Mouse (Mus musculus) gonadal fat pad, adult 2 months (tissue): ENCODE results near the gene Isoc2b. TPM values are rescaled to one million over a fixed set of nuclear protein-coding genes. Genes with fewer than 3 reads are reported as not detected.
A peak's percentile ranks its signal among the peaks of the same experiment; 100 is the strongest.
"Not testable (repeated sequence)": the region's sequence is repeated elsewhere in the genome, so short reads cannot be mapped to it uniquely, and the experiment has no call there.

ENCODE experiments used
- DNase-seq: peaks from one replicate; pipeline ENCODE4 v3.0.0-alpha.2; 2012; ENCODE audit warnings: low read depth
- polyA plus RNA-seq: library from polyadenylated mRNA; depleted of rRNA; stranded (reverse); fragments of >200 nt; gene quantifications from 2 replicates; pipeline ENCODE4 v1.2.3, GENCODE M21; 2012; rRNA removed

Isoc2b gene
- polyA plus RNA-seq, 1 experiment, result 45.7 TPM

DNA sequence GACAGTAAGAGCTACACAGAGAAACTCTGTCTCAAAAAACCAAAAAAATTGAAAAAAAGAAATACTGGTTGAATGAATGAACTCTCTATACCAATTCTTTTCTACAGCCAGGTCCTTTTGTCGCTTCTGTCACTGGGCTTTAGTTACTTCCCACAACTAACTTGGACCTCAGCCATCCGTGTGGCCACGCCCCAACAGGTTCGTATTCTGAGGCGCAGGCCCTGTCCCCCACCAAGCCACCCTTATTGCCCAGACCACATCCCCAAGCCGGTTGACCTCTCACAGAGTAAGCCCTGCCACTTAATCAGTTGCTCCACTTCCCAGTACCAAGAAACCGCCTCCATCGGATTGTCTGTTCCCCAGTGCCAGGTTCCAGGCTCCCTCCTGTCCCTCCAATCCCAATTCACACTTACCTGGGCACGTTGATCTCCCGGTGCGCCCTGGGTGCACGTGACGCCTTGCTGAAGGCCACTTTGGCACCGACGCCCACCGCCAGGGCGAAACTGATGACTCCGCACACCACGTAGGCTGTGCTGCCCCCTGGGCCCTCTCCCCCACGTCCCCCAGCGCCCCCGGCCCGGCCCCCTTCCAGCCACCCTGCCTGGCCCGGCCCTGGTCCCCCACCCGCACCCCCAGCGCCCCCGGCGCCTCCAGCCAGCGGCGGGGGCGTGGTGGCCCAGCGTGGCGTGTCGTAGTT, 34.3 kb downstream of the Isoc2b start:
- DNase-seq, result no peak

DNA sequence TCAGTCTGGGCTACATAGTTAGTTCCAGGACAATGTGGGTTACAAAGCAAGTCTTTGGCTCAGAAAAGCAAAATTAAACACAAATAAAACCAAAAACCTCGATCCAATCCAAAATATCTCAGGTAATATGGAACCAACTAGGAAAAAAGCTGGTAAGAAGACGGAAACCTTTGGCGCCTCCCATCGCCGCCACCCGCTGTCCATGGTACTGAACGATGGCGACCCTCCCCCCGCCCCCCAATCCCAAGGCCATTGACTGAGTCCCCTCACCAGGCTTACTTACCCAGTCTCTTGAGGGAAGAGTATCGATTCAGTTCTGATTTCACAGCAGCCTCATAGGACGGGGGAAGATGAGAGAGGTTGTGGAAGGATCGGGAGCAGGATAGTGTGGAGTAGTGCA, 39.6 kb downstream of the Isoc2b start:
- DNase-seq, result no peak

DNA sequence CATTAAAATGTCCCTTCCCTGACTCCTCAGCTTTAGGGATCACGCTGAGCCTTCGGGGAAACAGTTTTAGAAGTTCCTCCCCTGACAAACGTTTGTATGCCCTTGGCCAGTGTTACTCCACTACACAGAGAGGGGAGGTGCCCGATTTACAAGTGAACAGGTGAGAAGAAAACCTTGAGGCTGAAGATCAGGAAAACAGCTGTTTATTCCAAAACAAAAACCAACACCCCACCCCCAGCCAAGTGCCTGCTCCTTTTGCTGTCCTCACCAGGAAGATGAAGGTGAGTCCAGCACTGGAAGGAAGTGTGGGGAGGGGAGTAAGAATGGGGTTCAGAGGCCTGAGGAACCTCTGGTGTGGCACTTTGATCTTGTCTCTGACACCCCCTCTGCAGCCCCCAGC, 44.7 kb downstream of the Isoc2b start:
- DNase-seq, result no peak

DNA sequence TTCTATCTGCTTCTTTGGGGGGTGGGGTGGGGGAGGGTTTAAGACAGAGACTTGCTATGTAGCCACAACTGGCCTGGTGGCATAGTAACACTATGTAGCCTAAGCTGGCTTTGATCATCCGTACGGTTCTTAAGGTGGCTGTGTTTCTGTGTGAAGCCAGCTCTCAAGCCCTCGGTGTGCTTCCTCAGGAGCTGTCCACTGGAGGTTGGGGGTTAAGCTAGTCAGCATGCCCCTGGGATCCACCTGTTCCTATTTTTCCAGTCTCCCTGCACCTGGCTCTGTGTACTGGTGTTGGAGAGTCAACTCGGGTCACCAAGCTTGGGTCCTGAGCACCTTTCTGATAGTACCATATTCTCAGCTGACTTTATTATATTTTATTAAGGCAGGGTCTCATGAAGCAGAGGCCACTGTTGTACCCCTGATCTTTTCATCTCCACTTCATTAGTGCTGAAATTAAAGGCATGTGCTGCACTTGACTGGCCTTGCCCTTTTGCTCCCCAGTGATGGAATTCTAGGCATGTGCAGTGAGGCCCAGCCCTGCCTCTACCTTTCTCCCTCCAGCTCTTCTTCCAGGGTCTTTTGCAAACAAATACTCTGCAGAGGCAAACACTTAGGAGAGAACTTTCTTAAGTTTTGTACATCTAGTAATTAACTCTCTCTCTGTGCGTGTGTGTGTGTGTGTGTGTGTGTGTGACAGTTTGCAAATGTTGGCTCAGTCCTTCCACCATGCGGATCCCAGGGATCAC, 47.7 kb downstream of the Isoc2b start:
- no peak for DNase-seq

DNA sequence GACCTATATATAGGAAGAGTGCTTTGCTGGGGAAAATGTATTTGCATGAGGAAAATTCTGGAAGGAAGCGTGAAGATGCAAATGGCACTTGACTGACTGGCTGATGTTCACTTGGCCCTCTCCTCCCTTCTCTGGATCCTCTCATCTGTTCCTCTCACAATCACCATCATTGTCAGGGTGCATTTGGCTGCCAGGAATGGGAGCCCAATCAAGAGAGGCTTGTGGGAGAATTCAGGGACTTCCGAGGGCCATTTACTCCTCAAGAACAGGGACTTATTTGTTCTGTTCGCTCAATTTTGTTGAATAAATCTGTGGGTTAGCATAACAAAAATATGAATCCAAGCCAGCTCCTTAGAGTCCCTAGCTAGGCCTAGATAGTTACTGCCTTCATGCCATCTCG, 48.4 kb downstream of the Isoc2b start:
- DNase-seq, result no peak

DNA sequence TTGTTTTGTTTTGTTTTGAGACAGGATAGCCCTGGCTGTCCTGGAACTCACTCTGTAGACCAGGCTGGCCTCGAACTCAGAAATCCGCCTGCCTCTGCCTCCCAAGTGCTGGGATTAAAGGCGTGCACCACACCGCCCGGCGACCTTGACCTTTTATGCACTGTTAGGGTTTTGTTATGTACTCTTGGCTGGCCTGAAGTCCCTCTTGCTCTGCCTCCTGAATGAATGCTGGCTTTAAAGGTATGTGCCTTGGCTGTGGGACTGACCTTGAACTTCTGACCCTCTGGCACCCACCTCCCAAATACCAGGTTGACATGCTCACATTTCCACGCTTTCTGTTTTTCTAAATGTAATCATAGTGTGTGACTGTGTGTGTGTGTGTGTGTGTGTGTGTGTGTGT, 49.1 kb downstream of the Isoc2b start:
- DNase-seq, result not testable (repeated sequence)

DNA sequence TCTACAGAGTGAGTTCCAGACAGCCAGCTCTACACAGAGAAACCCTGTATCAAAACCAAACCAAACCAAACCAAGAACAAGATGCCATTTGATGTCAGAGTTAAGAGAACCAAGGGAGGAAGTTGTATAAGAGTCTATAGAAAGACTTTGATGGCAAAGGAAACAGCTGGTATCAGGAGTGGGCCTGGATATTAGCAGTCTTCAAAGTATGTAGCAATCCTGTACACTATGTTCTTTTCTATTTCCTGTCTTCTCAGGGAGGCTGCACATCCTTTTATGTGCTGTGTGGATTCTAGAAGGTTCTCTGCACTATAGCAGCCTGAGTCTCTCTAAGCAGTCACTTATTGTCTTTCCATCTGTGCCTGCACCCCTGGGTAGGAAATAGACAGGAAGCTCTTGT, 53.5 kb downstream of the Isoc2b start:
- no peak for DNase-seq

DNA sequence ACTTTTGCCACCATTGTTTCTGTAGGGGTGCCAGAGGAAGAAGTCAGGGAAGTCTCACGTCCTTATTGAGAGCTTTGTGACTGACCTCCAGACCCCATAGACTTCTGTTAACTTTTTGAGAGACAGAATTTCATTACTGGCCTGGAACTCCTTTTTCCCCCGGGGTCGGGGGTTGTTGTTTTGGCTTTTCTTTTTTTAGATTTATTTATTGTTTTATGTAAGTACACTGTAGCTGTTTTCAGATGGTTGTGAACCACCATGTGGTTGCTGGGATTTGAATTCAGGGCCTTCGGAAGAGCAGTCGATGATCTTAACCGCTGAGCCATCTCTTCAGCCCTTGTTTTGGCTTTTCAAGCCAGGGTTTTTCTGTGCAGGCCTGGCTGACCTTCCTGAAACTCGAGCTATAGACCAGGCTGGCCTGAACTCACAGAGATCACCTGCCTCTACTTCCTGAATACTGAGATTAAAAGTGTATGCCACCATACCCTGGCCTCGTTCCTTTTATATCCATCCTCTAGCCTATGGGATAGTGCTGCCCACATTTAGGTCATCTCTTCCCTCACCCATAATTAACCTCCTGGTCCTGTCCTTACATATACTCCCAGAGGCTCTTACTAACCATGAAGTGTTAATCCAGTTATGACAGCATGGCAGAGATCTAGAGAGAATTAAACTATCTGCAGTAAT, 56.8 kb downstream of the Isoc2b start:
- DNase-seq, result no peak

DNA sequence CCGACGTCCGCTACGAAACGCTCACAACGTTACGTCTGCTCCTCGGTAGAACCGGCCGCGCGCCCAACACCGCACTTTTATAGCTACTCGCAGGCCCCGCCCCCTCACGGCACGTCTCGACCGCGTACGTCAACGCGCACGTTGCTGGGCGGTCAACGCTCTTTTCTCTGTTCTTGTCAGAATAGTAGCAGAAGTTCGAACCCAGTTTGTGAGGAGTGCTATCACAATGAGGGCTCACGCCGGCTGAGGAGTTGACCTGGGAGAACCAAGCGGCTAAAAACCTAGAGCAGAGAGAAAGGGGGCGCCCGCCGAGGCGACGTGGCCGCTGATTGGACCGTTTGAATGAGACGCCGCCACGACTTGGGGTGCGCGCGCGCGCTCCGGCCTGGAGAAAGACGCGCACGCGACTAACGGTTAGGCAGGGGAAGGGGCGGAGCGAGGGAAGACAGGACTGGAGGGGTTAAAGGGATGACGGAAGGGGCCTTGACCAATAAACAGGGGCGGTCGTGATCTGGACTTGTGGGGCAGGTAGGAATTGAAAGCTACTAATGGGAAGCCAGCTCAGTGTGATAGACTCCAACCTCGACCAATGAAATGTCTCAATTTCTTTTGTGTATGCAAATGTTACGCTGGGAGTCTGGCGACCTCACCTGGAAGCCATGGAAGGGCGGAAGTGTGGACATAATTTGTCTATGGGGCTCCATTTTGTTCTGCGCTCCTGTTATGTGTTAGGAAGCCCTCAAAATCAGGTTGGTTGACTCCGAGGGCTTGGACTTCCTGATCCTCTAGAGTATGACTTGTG, 57.6 kb downstream of the Isoc2b start, which contains the start of gene Ube2s:
Gene Ube2s (minus strand): TSS at position 288 of the 802 bp plus-strand sequence.
- peak; percentile 100 for DNase-seq

DNA sequence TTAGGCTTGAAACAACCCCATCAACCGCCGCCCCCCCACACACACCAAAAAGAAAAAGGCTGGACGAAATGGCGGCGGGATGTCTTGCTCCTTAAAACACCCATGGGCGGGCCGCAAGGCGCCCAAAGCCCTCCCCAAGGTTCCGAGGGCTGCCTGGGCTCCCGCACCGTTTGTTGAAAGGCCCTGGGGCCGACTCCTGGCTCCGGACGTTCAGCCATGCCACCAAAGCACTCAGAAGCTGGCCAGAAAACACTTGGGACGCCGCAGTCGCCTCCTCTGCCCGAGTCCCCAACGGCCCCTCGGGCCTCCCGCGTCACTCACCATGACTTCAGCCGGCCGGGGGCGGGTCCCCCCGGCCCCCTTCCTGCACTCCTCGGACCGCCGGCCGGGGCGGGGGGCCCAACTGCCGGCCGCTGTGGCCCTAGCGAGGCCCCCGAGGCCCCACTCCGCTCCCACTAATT, 58.2 kb downstream of the Isoc2b start:
- DNase-seq, result no peak

DNA sequence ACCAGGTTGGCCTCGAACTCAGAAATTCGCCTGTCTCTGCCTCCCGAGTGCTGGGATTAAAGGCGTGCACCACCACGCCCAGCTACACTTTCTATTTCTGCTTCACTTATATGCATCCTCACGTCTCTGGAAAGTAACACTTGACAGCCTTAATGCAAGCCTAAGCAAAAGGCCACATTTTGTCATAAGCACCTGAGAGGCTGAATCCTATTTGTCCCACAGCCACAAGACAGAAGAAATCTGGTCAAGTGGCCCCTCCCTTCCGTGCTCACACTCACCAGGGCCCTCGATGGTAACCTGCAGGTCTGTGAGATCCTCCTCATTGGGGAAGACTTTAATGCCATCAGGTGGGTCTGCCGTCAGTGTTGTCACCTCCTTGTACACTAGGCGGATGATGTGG, 58.9 kb downstream of the Isoc2b start:
- not testable (repeated sequence) for DNase-seq

DNA sequence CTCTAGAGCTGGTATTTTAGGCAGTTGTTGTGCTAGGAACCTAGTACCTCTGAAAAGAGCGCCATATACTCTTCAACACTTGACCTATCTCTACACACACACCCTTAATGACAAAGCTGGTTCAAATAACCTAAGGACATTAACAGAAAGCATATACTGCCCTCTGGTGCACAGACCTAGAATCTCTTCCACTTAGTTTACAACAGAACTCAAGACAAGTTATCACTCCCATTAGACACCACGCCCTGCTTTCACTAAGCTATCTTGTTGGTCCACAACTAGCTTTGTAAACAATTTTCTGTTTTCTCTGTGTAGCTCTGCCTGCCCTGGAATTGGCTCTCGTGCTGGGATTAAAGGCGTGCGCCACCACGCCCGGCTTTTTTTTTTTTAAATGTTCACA, 63.3 kb downstream of the Isoc2b start:
- DNase-seq, result no peak

DNA sequence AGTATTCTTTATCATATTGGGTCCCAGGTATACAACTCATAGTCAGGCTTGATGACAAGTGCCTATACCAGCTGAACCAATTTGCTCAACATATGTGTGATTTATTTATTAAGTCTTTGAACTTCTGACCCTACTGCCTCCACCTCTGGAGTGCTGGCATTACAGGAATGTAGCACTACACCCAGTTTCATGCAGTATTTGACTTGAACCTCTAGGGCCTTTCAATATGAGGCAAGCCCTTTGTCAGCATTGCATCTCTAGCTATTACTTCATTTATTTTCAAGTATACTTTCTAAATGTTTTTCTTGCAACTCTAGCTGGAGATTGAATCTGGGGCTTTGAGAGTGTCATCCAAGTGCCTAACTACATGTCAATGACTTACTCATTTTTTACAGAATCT, 67.8 kb downstream of the Isoc2b start:
- no peak for DNase-seq

DNA sequence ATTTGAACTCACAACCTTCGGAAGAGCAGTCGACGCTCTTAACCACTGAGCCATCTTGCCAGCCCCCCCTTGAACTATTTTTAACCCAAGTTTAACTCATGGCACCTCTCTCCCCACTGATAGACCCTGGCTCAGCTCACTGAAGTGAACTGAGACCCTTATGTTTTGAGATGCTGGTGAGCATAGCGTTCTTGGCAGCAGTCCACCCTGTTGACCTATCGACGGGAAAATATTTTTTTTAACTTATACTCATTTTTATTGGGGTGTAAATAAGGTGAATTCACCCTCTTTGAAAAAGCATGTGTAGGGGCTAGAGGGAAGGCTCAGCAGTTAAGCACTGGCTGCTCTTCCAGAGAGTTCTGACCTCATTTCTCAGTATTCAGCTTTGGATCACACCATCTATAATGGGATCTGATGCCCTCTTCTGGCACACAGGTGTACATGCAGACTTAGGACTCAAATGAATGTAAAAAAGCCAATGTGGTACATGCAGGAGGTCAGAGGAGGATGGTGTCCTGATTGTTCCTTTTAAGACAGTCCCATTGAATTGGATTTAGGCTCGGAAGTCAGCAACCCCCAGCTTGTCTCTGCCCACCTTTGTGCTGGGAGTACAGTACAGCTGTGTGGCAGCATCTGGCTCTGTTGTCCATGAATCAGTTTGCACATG, 74.2 kb downstream of the Isoc2b start:
- no peak for DNase-seq

Other genes starting within 250 kb of the Isoc2b start
- 13.0 and 16.5 TPM in 2 replicates for gene Tmem86b, start 238.8 kb downstream of the Isoc2b start, polyA plus RNA-seq
- 120 and 134 TPM in 2 replicates for gene Ppp6r1, start 211.2 kb downstream of the Isoc2b start, polyA plus RNA-seq
- 28.9 and 31.8 TPM in 2 replicates for gene Hspbp1, start 185.2 kb downstream of the Isoc2b start, polyA plus RNA-seq
- 3.3 TPM in 2 replicates for gene Brsk1, start 179.7 kb downstream of the Isoc2b start, polyA plus RNA-seq
- 0.89 and 1.2 TPM in 2 replicates for gene Tmem150b, start 145.0 kb downstream of the Isoc2b start, polyA plus RNA-seq
- gene Kmt5c, start 130.1 kb downstream of the Isoc2b start, polyA plus RNA-seq, result 71.4 and 75.9 TPM in 2 replicates
- gene Cox6b2, start 117.2 kb downstream of the Isoc2b start, polyA plus RNA-seq, result 36.7 and 37.2 TPM in 2 replicates
- 0.26 and 0.80 TPM in 2 replicates for gene Fam71e2, start 99.0 kb downstream of the Isoc2b start, polyA plus RNA-seq
- gene Il11, start 87.4 kb downstream of the Isoc2b start, polyA plus RNA-seq, result 0.34 and 0.55 TPM in 2 replicates
- 0.54 and 1.2 TPM in 2 replicates for gene Tmem190, start 87.3 kb downstream of the Isoc2b start, polyA plus RNA-seq
- gene Tmem238, start 80.6 kb downstream of the Isoc2b start, polyA plus RNA-seq, result 26.4 and 45.7 TPM in 2 replicates
- 262 and 263 TPM in 2 replicates for gene Rpl28, start 77.4 kb downstream of the Isoc2b start, polyA plus RNA-seq
- gene Ube2s, start 57.7 kb downstream of the Isoc2b start, polyA plus RNA-seq, result 229 and 251 TPM in 2 replicates
- gene Shisa7, start 25.6 kb downstream of the Isoc2b start, polyA plus RNA-seq, result 1.2 and 2.3 TPM in 2 replicates
- gene Isoc2a, start 6.9 kb upstream of the Isoc2b start, polyA plus RNA-seq, result 26.4 and 35.4 TPM in 2 replicates
- 0.09 TPM in 1 of 2 replicates, not detected in the other for gene Gm36210, start 36.3 kb upstream of the Isoc2b start, polyA plus RNA-seq
- gene Zfp628, start 45.0 kb upstream of the Isoc2b start, polyA plus RNA-seq, result 6.9 and 10.2 TPM in 2 replicates
- gene Nat14, start 51.8 kb upstream of the Isoc2b start, polyA plus RNA-seq, result 3.6 TPM in 2 replicates
- gene Ssc5d, start 55.5 kb upstream of the Isoc2b start, polyA plus RNA-seq, result 8.5 and 12.1 TPM in 2 replicates
- 0.89 and 1.9 TPM in 2 replicates for gene Sbk2, start 94.1 kb upstream of the Isoc2b start, polyA plus RNA-seq
- 0.12 and 0.20 TPM in 2 replicates for gene Sbk3, start 100.9 kb upstream of the Isoc2b start, polyA plus RNA-seq
- gene Zfp579, start 125.9 kb upstream of the Isoc2b start, polyA plus RNA-seq, result 37.0 and 39.8 TPM in 2 replicates
- 24.1 and 28.6 TPM in 2 replicates for gene Zfp524, start 144.2 kb upstream of the Isoc2b start, polyA plus RNA-seq
- gene Fiz1, start 144.4 kb upstream of the Isoc2b start, polyA plus RNA-seq, result 25.6 and 26.5 TPM in 2 replicates
- gene Gm44973, start 145.2 kb upstream of the Isoc2b start, polyA plus RNA-seq, result 0.18 TPM in 1 of 2 replicates, not detected in the other
- gene Zfp865, start 150.1 kb upstream of the Isoc2b start, polyA plus RNA-seq, result 26.7 and 29.1 TPM in 2 replicates
- 5.8 and 7.8 TPM in 2 replicates for gene Ccdc106, start 150.3 kb upstream of the Isoc2b start, polyA plus RNA-seq
- not detected in 2 replicates for gene 4632433K11Rik, start 163.9 kb upstream of the Isoc2b start, polyA plus RNA-seq
- 5.5 and 6.4 TPM in 2 replicates for gene Zfp784, start 168.2 kb upstream of the Isoc2b start, polyA plus RNA-seq
- gene Zfp580, start 181.3 kb upstream of the Isoc2b start, polyA plus RNA-seq, result 15.5 and 17.9 TPM in 2 replicates
- gene U2af2, start 191.9 kb upstream of the Isoc2b start, polyA plus RNA-seq, result 163 and 192 TPM in 2 replicates
- gene Epn1, start 210.0 kb upstream of the Isoc2b start, polyA plus RNA-seq, result 142 and 162 TPM in 2 replicates
- not detected in 2 replicates for gene Rfpl4, start 246.7 kb upstream of the Isoc2b start, polyA plus RNA-seq